Mouse (Mus musculus): ENCODE measurements around the gene AI593442. TPM values are rescaled to one million over a fixed set of nuclear protein-coding genes. Genes with fewer than 3 reads are reported as not detected.

Gene AI593442
- 0.04 and 0.09 TPM in 2 replicates for polyA plus RNA-seq (2016; fragmentation: Nextera tagmentation; extraction: Ambion mirVana)

- no peak within 1 kb of the TSS for H3K27ac ChIP-seq
- peaks cover 44% of the 10 kb centered on the region for H3K27me3 ChIP-seq (ENCODE audit: insufficient read depth, poor library complexity, severe bottlenecking)
- H3K4me3 ChIP-seq: peak within 1 kb of the TSS; percentile 61
- WGBS: under 1% methylated on average over 27 of the region's 27 CpGs
- no peak for DNase-seq (ENCODE audit: low spot score)
- H3K4me1 ChIP-seq: peaks cover 22% of the 10 kb centered on the region
- no peaks in the 10 kb centered on the region for H3K9me3 ChIP-seq
- no peaks in the 10 kb centered on the region for H3K36me3 ChIP-seq
Measured at GRCm38 (mm10) chr9:52679362-52679947, at the start of gene AI593442. AI593442 (minus strand) TSS chr9:52679780.

- no peak for DNase-seq (ENCODE audit: low spot score)
- no peaks in the 10 kb centered on the region for H3K27me3 ChIP-seq (ENCODE audit: insufficient read depth, poor library complexity, severe bottlenecking)
- no peak overlapping the region for H3K4me3 ChIP-seq
- 75% methylated on average over 5 of the region's 5 CpGs for WGBS
- H3K4me1 ChIP-seq: no peaks in the 10 kb centered on the region
- H3K36me3 ChIP-seq: no peaks in the 10 kb centered on the region
- no peaks in the 10 kb centered on the region for H3K9me3 ChIP-seq
- H3K27ac ChIP-seq: no peak overlapping the region
Measured at GRCm38 (mm10) chr9:52728806-52729205, 49.2 kb upstream of the AI593442 start.

- DNase-seq (ENCODE audit: low spot score): no peak
- H3K9me3 ChIP-seq: no peaks in the 10 kb centered on the region
- H3K4me3 ChIP-seq: no peak overlapping the region
- WGBS: 79% methylated on average over 1 of the region's 1 CpGs
- no peaks in the 10 kb centered on the region for H3K36me3 ChIP-seq
- H3K27ac ChIP-seq: no peak overlapping the region
- H3K4me1 ChIP-seq: no peaks in the 10 kb centered on the region
- no peaks in the 10 kb centered on the region for H3K27me3 ChIP-seq (ENCODE audit: insufficient read depth, poor library complexity, severe bottlenecking)
Measured at GRCm38 (mm10) chr9:52722626-52723025, 43.0 kb upstream of the AI593442 start.

GRCm38 (mm10) chr9:52719562-52719961 is 40.0 kb upstream of the AI593442 start:
- H3K9me3 ChIP-seq: no peaks in the 10 kb centered on the region
- WGBS: 63% methylated on average over 2 of the region's 2 CpGs
- no peaks in the 10 kb centered on the region for H3K27me3 ChIP-seq (ENCODE audit: insufficient read depth, poor library complexity, severe bottlenecking)
- H3K27ac ChIP-seq: no peak overlapping the region
- no peak for DNase-seq (ENCODE audit: low spot score)
- no peaks in the 10 kb centered on the region for H3K36me3 ChIP-seq
- no peaks in the 10 kb centered on the region for H3K4me1 ChIP-seq
- H3K4me3 ChIP-seq: no peak overlapping the region

GRCm38 (mm10) chr9:52680036-52680435 is 456 bp upstream of the AI593442 start:
- H3K36me3 ChIP-seq: no peaks in the 10 kb centered on the region
- no peak overlapping the region for H3K27ac ChIP-seq
- H3K4me1 ChIP-seq: peaks cover 22% of the 10 kb centered on the region
- no peak for DNase-seq (ENCODE audit: low spot score)
- no peaks in the 10 kb centered on the region for H3K9me3 ChIP-seq
- WGBS: 58% methylated on average over 5 of the region's 5 CpGs
- H3K4me3 ChIP-seq: peak overlapping the region; percentile 61; the same call in 1 of the 2 replicates
- peaks cover 44% of the 10 kb centered on the region for H3K27me3 ChIP-seq (ENCODE audit: insufficient read depth, poor library complexity, severe bottlenecking)

- peaks cover 44% of the 10 kb centered on the region for H3K27me3 ChIP-seq (ENCODE audit: insufficient read depth, poor library complexity, severe bottlenecking)
Measured at GRCm38 (mm10) chr9:52678839-52679215, 753 bp downstream of the AI593442 start.

GRCm38 (mm10) chr9:52678179-52678838 is 1.3 kb downstream of the AI593442 start:
- H3K36me3 ChIP-seq: no peaks in the 10 kb centered on the region
- WGBS: under 1% methylated on average over 28 of the region's 28 CpGs
- H3K27me3 ChIP-seq (ENCODE audit: insufficient read depth, poor library complexity, severe bottlenecking): peaks cover 44% of the 10 kb centered on the region
- H3K4me1 ChIP-seq: peaks cover 22% of the 10 kb centered on the region
- peak overlapping the region; percentile 61 for H3K4me3 ChIP-seq
- no peaks in the 10 kb centered on the region for H3K9me3 ChIP-seq
- DNase-seq (ENCODE audit: low spot score): no peak
- H3K27ac ChIP-seq: no peak overlapping the region

More at GRCm38 (mm10) chr9:52678839-52679215, 753 bp downstream of the AI593442 start:
- DNase-seq (ENCODE audit: low spot score): no peak
- Histone ChIP-seq H3K36me3 (no peaks in the 10 kb centered on the region), H3K27ac (no peak overlapping the region), H3K4me1 (peaks cover 22% of the 10 kb centered on the region), H3K9me3 (no peaks in the 10 kb centered on the region), H3K4me3 (peak overlapping the region; percentile 61)
- WGBS: 3% methylated on average over 10 of the region's 10 CpGs

GRCm38 (mm10) chr9:52676587-52676986 is 3.0 kb downstream of the AI593442 start:
- no peak overlapping the region for H3K4me3 ChIP-seq
- H3K36me3 ChIP-seq: no peaks in the 10 kb centered on the region
- H3K9me3 ChIP-seq: no peaks in the 10 kb centered on the region
- WGBS: 22% methylated on average over 4 of the region's 4 CpGs
- no peak for DNase-seq (ENCODE audit: low spot score)
- no peak overlapping the region for H3K27ac ChIP-seq
- peaks cover 44% of the 10 kb centered on the region for H3K27me3 ChIP-seq (ENCODE audit: insufficient read depth, poor library complexity, severe bottlenecking)
- peaks cover 22% of the 10 kb centered on the region for H3K4me1 ChIP-seq

- H3K4me1 ChIP-seq: peaks cover 22% of the 10 kb centered on the region
- H3K27me3 ChIP-seq (ENCODE audit: insufficient read depth, poor library complexity, severe bottlenecking): peaks cover 43% of the 10 kb centered on the region
- no peaks in the 10 kb centered on the region for H3K36me3 ChIP-seq
- no peaks in the 10 kb centered on the region for H3K9me3 ChIP-seq
- H3K4me3 ChIP-seq: no peak overlapping the region
- WGBS: 57% methylated on average over 3 of the region's 3 CpGs
- DNase-seq (ENCODE audit: low spot score): no peak
- H3K27ac ChIP-seq: no peak overlapping the region
Measured at GRCm38 (mm10) chr9:52675937-52676336, 3.6 kb downstream of the AI593442 start.

- no peak for DNase-seq (ENCODE audit: low spot score)
- Histone ChIP-seq H3K27me3 (ENCODE audit: insufficient read depth, poor library complexity, severe bottlenecking) (no peaks in the 10 kb centered on the region), H3K4me3 (no peak overlapping the region), H3K9me3 (no peaks in the 10 kb centered on the region), H3K4me1 (no peaks in the 10 kb centered on the region), H3K27ac (no peak overlapping the region), H3K36me3 (no peaks in the 10 kb centered on the region)
- 77% methylated on average over 3 of the region's 3 CpGs for WGBS
Measured at GRCm38 (mm10) chr9:52661422-52661821, 18.2 kb downstream of the AI593442 start.

- Histone ChIP-seq H3K27me3 (ENCODE audit: insufficient read depth, poor library complexity, severe bottlenecking) (no peaks in the 10 kb centered on the region), H3K4me1 (no peaks in the 10 kb centered on the region), H3K4me3 (no peak overlapping the region), H3K9me3 (no peaks in the 10 kb centered on the region), H3K36me3 (no peaks in the 10 kb centered on the region), H3K27ac (no peak overlapping the region)
- no peak for DNase-seq (ENCODE audit: low spot score)
- WGBS: 78% methylated on average over 5 of the region's 5 CpGs
Measured at GRCm38 (mm10) chr9:52650341-52650951, 29.1 kb downstream of the AI593442 start.

- Histone ChIP-seq H3K36me3 (no peaks in the 10 kb centered on the region), H3K9me3 (no peaks in the 10 kb centered on the region), H3K4me3 (no peak overlapping the region), H3K4me1 (no peaks in the 10 kb centered on the region), H3K27me3 (ENCODE audit: insufficient read depth, poor library complexity, severe bottlenecking) (no peaks in the 10 kb centered on the region), H3K27ac (no peak overlapping the region)
- WGBS: 81% methylated on average over 2 of the region's 2 CpGs
- no peak for DNase-seq (ENCODE audit: low spot score)
Measured at GRCm38 (mm10) chr9:52645312-52645711, 34.3 kb downstream of the AI593442 start.

GRCm38 (mm10) chr9:52644626-52645025 is 35.0 kb downstream of the AI593442 start:
- no peaks in the 10 kb centered on the region for H3K36me3 ChIP-seq
- no peak for DNase-seq (ENCODE audit: low spot score)
- H3K27ac ChIP-seq: no peak overlapping the region
- H3K27me3 ChIP-seq (ENCODE audit: insufficient read depth, poor library complexity, severe bottlenecking): no peaks in the 10 kb centered on the region
- no peaks in the 10 kb centered on the region for H3K9me3 ChIP-seq
- no peak overlapping the region for H3K4me3 ChIP-seq
- no peaks in the 10 kb centered on the region for H3K4me1 ChIP-seq
- WGBS: 66% methylated on average over 4 of the region's 4 CpGs

Measured in heart, embryonic 10.5 days (tissue).